Mouse (Mus musculus) urinary bladder, postnatal 25 days (tissue): ENCODE results near the gene Apoe.

Source experiments
- DNase-seq: peaks from one replicate; pipeline ENCODE4 v3.0.0; 2022; ENCODE audit warnings: low spot score

Gene Apoe

GRCm38 (mm10) chr7:19716055-19716682 lies 17.2 kb upstream of the Apoe start:
- no peak for DNase-seq

- peak; percentile 90 for DNase-seq
Measured at GRCm38 (mm10) chr7:19715239-19716054, 16.5 kb upstream of the Apoe start, which contains the start of gene Tomm40. Tomm40 (minus strand) TSS chr7:19715438.

- peak; percentile 18 for DNase-seq
Measured at GRCm38 (mm10) chr7:19714836-19715235, 15.8 kb upstream of the Apoe start.

GRCm38 (mm10) chr7:19713598-19713997 lies 14.6 kb upstream of the Apoe start:
- no peak for DNase-seq

- DNase-seq, result no peak
Measured at GRCm38 (mm10) chr7:19713196-19713595, 14.2 kb upstream of the Apoe start.

GRCm38 (mm10) chr7:19712414-19712813 lies 13.4 kb upstream of the Apoe start:
- DNase-seq, result no peak

GRCm38 (mm10) chr7:19710650-19711049 lies 11.7 kb upstream of the Apoe start:
- no peak for DNase-seq

GRCm38 (mm10) chr7:19705271-19705670 lies 6.3 kb upstream of the Apoe start:
- no peak for DNase-seq

- no peak for DNase-seq
Measured at GRCm38 (mm10) chr7:19704475-19704874, 5.5 kb upstream of the Apoe start.

GRCm38 (mm10) chr7:19702859-19703555 lies 4.0 kb upstream of the Apoe start:
- no peak for DNase-seq

- DNase-seq, result peak; percentile 67
Measured at GRCm38 (mm10) chr7:19701069-19701761, 2.2 kb upstream of the Apoe start.

- no peak for DNase-seq
Measured at GRCm38 (mm10) chr7:19700299-19701068, 1.5 kb upstream of the Apoe start.

- DNase-seq, result no peak
Measured at GRCm38 (mm10) chr7:19699827-19700148, 800 bp upstream of the Apoe start.

GRCm38 (mm10) chr7:19697949-19698906 lies 760 bp downstream of the Apoe start:
- no peak for DNase-seq

GRCm38 (mm10) chr7:19696336-19696873 lies 2.6 kb downstream of the Apoe start:
- no peak for DNase-seq

GRCm38 (mm10) chr7:19695881-19696280 lies 3.1 kb downstream of the Apoe start:
- no peak for DNase-seq

GRCm38 (mm10) chr7:19695213-19695594 lies 3.8 kb downstream of the Apoe start:
- DNase-seq, result no peak

GRCm38 (mm10) chr7:19694336-19695212 lies 4.4 kb downstream of the Apoe start:
- no peak for DNase-seq

GRCm38 (mm10) chr7:19693421-19693820 lies 5.6 kb downstream of the Apoe start:
- no peak for DNase-seq
